Mouse (Mus musculus): Measurements from ENCODE around the gene Prr19. TPM values are rescaled to one million over a fixed set of nuclear protein-coding genes. Genes with fewer than 3 reads are reported as not detected.

Prr19 gene
- polyA plus RNA-seq, 1 experiment from 2014 or later, result 0.12 TPM

- Histone ChIP-seq H3K27me3 (replicated peaks; ENCODE audit: control insufficient read depth, insufficient read depth, low read length) (peaks cover 60% of the 10 kb centered on the region), H3K4me3 (ENCODE audit: low read depth, low read length) (no peak overlapping the region), H3K4me1 (replicated peaks; ENCODE audit: control insufficient read depth, insufficient read depth, low read length) (0 out of 2 replicates have a peak, but pooled peaks cover under 1% of the 10 kb centered on the region), H3K9me3 (ENCODE audit: control insufficient read depth) (no peaks in the 10 kb centered on the region), H3K9ac (ENCODE audit: low read depth, low read length) (no peak overlapping the region), H3K4me2 (replicated peaks; ENCODE audit: low read depth) (no peak overlapping the region), H3K27ac (ENCODE audit: low read depth, low read length) (no peak overlapping the region), H3K36me3 (ENCODE audit: control insufficient read depth, insufficient read depth) (no peaks in the 10 kb centered on the region)
- 71% methylated on average over 11 of the region's 11 CpGs for WGBS
- no peak for ATAC-seq
- TF ChIP-seq CTCF (IDR thresholded peaks at IDR 0.05; ENCODE audit: low read depth), result no peak
These were observed 10.0 kb downstream of the Prr19 start for GRCm38 (mm10) chr7:25311193-25311592.

DNA sequence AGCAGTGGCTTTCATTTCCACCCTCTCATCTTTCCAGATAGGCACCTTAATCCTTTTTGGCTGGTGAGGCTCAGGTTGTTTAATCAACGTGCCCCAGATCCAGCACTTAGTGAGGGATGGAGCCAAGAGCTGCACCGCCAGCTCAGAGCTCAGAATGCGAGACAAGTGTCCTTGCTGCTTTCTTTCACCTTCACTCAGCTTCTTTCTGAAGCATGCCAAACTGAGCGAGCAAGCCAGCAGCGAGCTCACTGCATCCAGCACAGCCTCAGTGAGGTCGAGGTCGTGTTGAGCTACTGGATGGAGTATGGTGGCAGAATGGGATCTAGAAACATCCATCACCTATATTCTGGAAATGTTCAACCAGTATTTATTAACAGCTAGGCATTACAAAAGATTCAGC lies 12.1 kb downstream of the Prr19 start:
- WGBS, result 43% methylated on average over 7 of the region's 7 CpGs
- Histone ChIP-seq H3K27ac (ENCODE audit: low read depth, low read length) (no peak overlapping the region), H3K4me2 (replicated peaks; ENCODE audit: low read depth) (no peak overlapping the region), H3K4me1 (replicated peaks; ENCODE audit: control insufficient read depth, insufficient read depth, low read length) (0 out of 2 replicates have a peak, but pooled peaks cover 4% of the 10 kb centered on the region), H3K27me3 (replicated peaks; ENCODE audit: control insufficient read depth, insufficient read depth, low read length) (peaks cover 48% of the 10 kb centered on the region), H3K9ac (ENCODE audit: low read depth, low read length) (no peak overlapping the region), H3K36me3 (ENCODE audit: control insufficient read depth, insufficient read depth) (no peaks in the 10 kb centered on the region), H3K4me3 (ENCODE audit: low read depth, low read length) (no peak overlapping the region), H3K9me3 (ENCODE audit: control insufficient read depth) (no peaks in the 10 kb centered on the region)
- no peak for ATAC-seq
- no peak for TF ChIP-seq CTCF (IDR thresholded peaks at IDR 0.05; ENCODE audit: low read depth)

DNA sequence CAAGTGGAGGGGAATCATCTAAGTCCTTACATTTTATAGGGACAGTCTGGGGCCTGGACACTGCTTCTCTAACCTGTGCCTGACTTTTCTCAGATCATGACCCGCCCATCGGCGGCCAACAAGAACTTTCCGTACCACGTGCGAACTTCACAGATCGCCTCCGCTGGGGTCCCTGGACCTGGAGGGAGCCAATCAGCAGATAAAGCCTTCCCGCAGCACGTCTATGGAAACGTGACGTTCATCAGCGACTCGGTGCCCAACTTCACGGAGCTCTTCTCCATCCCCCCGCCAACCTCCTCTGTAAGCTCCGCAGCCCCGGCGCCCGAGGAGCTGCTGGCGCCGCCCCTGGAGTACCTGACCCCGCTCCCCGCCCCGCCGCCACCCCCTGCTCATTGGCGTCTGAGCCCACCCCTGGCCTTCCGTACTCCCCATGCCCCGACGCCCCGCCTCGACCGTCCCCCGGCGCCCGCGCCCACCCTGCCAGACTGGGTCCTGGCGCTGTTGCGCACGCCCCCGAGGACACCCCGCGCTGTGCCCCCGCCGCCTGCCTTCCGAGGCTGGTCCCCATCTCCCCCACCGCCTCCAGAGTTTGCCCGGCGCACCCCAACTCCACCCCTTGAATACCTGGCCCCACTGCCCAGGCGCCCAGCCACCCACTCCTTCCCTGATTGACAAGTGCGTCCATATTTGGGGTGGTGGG lies 13.5 kb downstream of the Prr19 start:
- H3K9ac ChIP-seq (ENCODE audit: low read depth, low read length), result no peak overlapping the region
- peaks cover 48% of the 10 kb centered on the region for H3K27me3 ChIP-seq (replicated peaks; ENCODE audit: control insufficient read depth, insufficient read depth, low read length)
- WGBS, result 3% methylated on average over 45 of the region's 51 CpGs
- no peaks in the 10 kb centered on the region for H3K36me3 ChIP-seq (ENCODE audit: control insufficient read depth, insufficient read depth)
- no peak overlapping the region for H3K27ac ChIP-seq (ENCODE audit: low read depth, low read length)
- peak overlapping the region; percentile 89 for H3K4me2 ChIP-seq (replicated peaks; ENCODE audit: low read depth)
- no peaks in the 10 kb centered on the region for H3K9me3 ChIP-seq (ENCODE audit: control insufficient read depth)
- H3K4me1 ChIP-seq (replicated peaks; ENCODE audit: control insufficient read depth, insufficient read depth, low read length), result 0 out of 2 replicates have a peak, but pooled peaks cover 4% of the 10 kb centered on the region
- H3K4me3 ChIP-seq (ENCODE audit: low read depth, low read length), result peak overlapping the region; percentile 70
- ATAC-seq, result no peak
- TF ChIP-seq CTCF (IDR thresholded peaks at IDR 0.05; ENCODE audit: low read depth), result no peak

DNA sequence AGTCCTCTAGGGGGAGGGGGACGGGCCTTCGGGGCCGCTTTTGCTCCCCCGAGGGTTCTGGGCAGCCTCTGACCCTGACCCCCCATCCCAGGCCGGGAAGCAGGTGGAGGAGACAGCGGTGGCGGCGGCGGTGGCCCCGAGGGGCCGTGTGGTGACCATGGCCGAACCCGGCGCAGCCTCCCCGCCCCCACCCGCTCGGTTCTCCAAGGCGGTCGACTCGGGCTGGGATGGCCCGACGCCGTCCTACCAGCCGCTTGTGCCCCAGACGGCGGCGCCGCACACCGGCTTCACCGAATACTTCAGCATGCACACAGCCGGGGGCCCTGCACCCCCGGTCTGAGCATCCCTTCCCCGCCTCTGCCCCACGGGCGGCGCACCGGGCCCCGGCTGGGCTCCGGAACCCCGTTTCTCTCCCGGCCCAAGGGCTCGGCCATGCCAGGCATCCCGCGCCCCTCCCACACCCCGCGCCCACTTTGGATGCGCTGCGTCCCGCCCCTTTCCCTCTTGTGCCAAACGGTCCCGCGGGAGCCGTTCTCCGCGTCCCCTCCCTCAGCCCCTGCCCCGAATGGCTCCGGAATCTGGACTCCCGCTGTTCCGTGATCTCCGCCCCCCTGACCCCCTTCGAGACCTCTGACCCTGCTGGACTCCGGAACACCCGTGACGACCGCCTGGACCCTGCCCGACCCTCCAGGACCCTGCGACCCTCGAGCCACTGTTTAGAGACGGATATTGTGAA lies 14.3 kb downstream of the Prr19 start:
- 1% methylated on average over 67 of the region's 69 CpGs for WGBS

GRCm38 (mm10) chr7:25316532-25317445 lies 15.6 kb downstream of the Prr19 start, which contains the start of gene Megf8:
Gene Megf8, plus strand, starts transcription at chr7:25317164.
- 1% methylated on average over 52 of the region's 52 CpGs for WGBS
- H3K4me1 ChIP-seq (replicated peaks; ENCODE audit: control insufficient read depth, insufficient read depth, low read length), result 0 out of 2 replicates have a peak, but pooled peaks cover 4% of the 10 kb centered on the region
- peak; percentile 95 for ATAC-seq

More for the DNA sequence above, 14.3 kb downstream of the Prr19 start:
- no peak for ATAC-seq
- 0 out of 2 replicates have a peak, but pooled peaks cover 4% of the 10 kb centered on the region for H3K4me1 ChIP-seq (replicated peaks; ENCODE audit: control insufficient read depth, insufficient read depth, low read length)
- no peaks in the 10 kb centered on the region for H3K9me3 ChIP-seq (ENCODE audit: control insufficient read depth)
- peak overlapping the region; percentile 89 for H3K4me2 ChIP-seq (replicated peaks; ENCODE audit: low read depth)
- H3K4me3 ChIP-seq (ENCODE audit: low read depth, low read length), result peak overlapping the region; percentile 70
- H3K27me3 ChIP-seq (replicated peaks; ENCODE audit: control insufficient read depth, insufficient read depth, low read length), result peaks cover 48% of the 10 kb centered on the region
- no peak overlapping the region for H3K9ac ChIP-seq (ENCODE audit: low read depth, low read length)
- no peak for TF ChIP-seq CTCF (IDR thresholded peaks at IDR 0.05; ENCODE audit: low read depth)
- no peaks in the 10 kb centered on the region for H3K36me3 ChIP-seq (ENCODE audit: control insufficient read depth, insufficient read depth)
- H3K27ac ChIP-seq (ENCODE audit: low read depth, low read length), result no peak overlapping the region

More at GRCm38 (mm10) chr7:25316532-25317445, 15.6 kb downstream of the Prr19 start, which contains the start of gene Megf8:
- peak; percentile 95 for TF ChIP-seq CTCF (IDR thresholded peaks at IDR 0.05; ENCODE audit: low read depth)
- Histone ChIP-seq H3K36me3 (ENCODE audit: control insufficient read depth, insufficient read depth) (no peaks in the 10 kb centered on the region), H3K4me2 (replicated peaks; ENCODE audit: low read depth) (peak within 1 kb of the TSS; percentile 89), H3K27ac (ENCODE audit: low read depth, low read length) (peak within 1 kb of the TSS; percentile 30), H3K9ac (ENCODE audit: low read depth, low read length) (peak within 1 kb of the TSS; percentile 70), H3K27me3 (replicated peaks; ENCODE audit: control insufficient read depth, insufficient read depth, low read length) (peaks cover 38% of the 10 kb centered on the region), H3K9me3 (ENCODE audit: control insufficient read depth) (no peaks in the 10 kb centered on the region), H3K4me3 (ENCODE audit: low read depth, low read length) (peak within 1 kb of the TSS; percentile 70)
